Mouse (Mus musculus) midbrain, postnatal 0 days (tissue): Measurements from ENCODE around the gene Rere. TPM values are rescaled to one million over a fixed set of nuclear protein-coding genes. Genes with fewer than 3 reads are reported as not detected.
"Not testable (repeated sequence)": the region's sequence is repeated elsewhere in the genome, so short reads cannot be mapped to it uniquely, and the experiment has no call there.

ENCODE experiments used
- ATAC-seq: fragments of 200-750 bp; cut with Nextera tagmentation; 2 replicates; pipeline ENCODE4 v1.8.0; 2017; ENCODE audit warnings: moderate number of reproducible peaks, mild to moderate bottlenecking, moderate TSS enrichment, moderate library complexity; ENCODE audit not compliant: low FRiP score
- DNase-seq: peaks from one replicate; pipeline ENCODE4 v3.0.0-alpha.2; 2015; ENCODE audit warnings: low spot score
- H3K27ac ChIP-seq: fragments of 300-500 bp; sonication (generic); 2 replicates; pipeline ENCODE4 v1.5.1; 2014; ENCODE audit warnings: low read depth, mild to moderate bottlenecking, low read length, mixed read lengths
- H3K27me3 ChIP-seq: fragments of 300-500 bp; sonication (generic); 2 replicates; pipeline ENCODE4 v1.6.1; 2014; ENCODE audit warnings: low read length, control low read depth, mixed read lengths; ENCODE audit not compliant: insufficient read depth
- H3K36me3 ChIP-seq: fragments of 300-500 bp; sonication (generic); 2 replicates; pipeline ENCODE4 v1.6.1; 2014; ENCODE audit warnings: low read length, control low read depth, mixed read lengths; ENCODE audit not compliant: insufficient read depth
- H3K4me1 ChIP-seq: fragments of 300-500 bp; sonication (generic); 2 replicates; pipeline ENCODE4 v1.6.1; 2014; ENCODE audit warnings: mild to moderate bottlenecking, control low read depth, antibody characterized with exemption, low read length, mixed read lengths; ENCODE audit not compliant: insufficient read depth
- H3K4me2 ChIP-seq: fragments of 300-500 bp; sonication (generic); 2 replicates; pipeline ENCODE4 v1.6.1; 2014; ENCODE audit warnings: low read depth, mild to moderate bottlenecking, low read length, mixed read lengths; ENCODE audit not compliant: poor library complexity, severe bottlenecking
- H3K4me3 ChIP-seq: fragments of 300-500 bp; sonication (generic); 2 replicates; pipeline ENCODE4 v1.5.1; 2014; ENCODE audit warnings: low read depth, mild to moderate bottlenecking, low read length, moderate library complexity
- H3K9ac ChIP-seq: fragments of 300-500 bp; sonication (generic); replicated peaks from 2 replicates; pipeline ENCODE4 v1.6.1; 2014; ENCODE audit warnings: mild to moderate bottlenecking, low read length, moderate library complexity, mixed read lengths; ENCODE audit not compliant: poor library complexity, severe bottlenecking
- H3K9me3 ChIP-seq: fragments of 300-500 bp; sonication (generic); 2 replicates; pipeline ENCODE4 v1.6.1; 2016; ENCODE audit warnings: low read length, control low read depth
- CTCF ChIP-seq: IDR thresholded peaks from 2 replicates; pipeline ENCODE4 v1.5.1; 2016; ENCODE audit warnings: antibody characterized with exemption, mild to moderate bottlenecking
- WGBS: fragments of 180-500 bp; shearing (Covaris S2); extraction: QIAGEN DNeasy Blood & Tissue Kit; methylation state at CpG from one replicate; pipeline ENCODE4 v1.1.7; 2014; 5-methylcytosine and 5-hydroxymethylcytosine counted together
- polyA plus RNA-seq: library from polyadenylated mRNA; unstranded; fragments of >200 nt; fragmentation: Nextera tagmentation; extraction: Ambion mirVana; gene quantifications from 2 replicates; pipeline ENCODE4 v1.2.1, GENCODE M21; 2015
- total RNA-seq: library from RNA; depleted of rRNA; stranded (reverse); fragments of >200 nt; gene quantifications from 2 replicates; pipeline ENCODE4 v1.2.3, GENCODE M21; 2014

Gene Rere
- total and polyA plus RNA-seq, 2 experiments from 2014 or later: 22.7 to 36.8 TPM

GRCm38 (mm10) chr4:150594298-150594829, 312.9 kb downstream of the Rere start:
- H3K36me3 ChIP-seq: no peaks in the 10 kb centered on the region
- H3K27ac ChIP-seq: no peak overlapping the region
- WGBS: 89% methylated on average over 4 of the region's 4 CpGs
- no peak for ATAC-seq
- H3K4me2 ChIP-seq: no peak overlapping the region
- TF ChIP-seq CTCF: no peak
- no peak overlapping the region for H3K4me3 ChIP-seq
- DNase-seq: no peak
- peaks cover 3% of the 10 kb centered on the region; the same call in 1 of the 2 replicates for H3K4me1 ChIP-seq
- no peaks in the 10 kb centered on the region for H3K27me3 ChIP-seq
- H3K9ac ChIP-seq: no peak overlapping the region
- H3K9me3 ChIP-seq: no peaks in the 10 kb centered on the region

- no peaks in the 10 kb centered on the region for H3K9me3 ChIP-seq
- WGBS: 75% methylated on average over 3 of the region's 3 CpGs
- no peak overlapping the region for H3K4me2 ChIP-seq
- H3K27ac ChIP-seq: no peak overlapping the region
- H3K4me3 ChIP-seq: no peak overlapping the region
- no peaks in the 10 kb centered on the region for H3K36me3 ChIP-seq
- peaks cover 3% of the 10 kb centered on the region; the same call in 1 of the 2 replicates for H3K4me1 ChIP-seq
- DNase-seq: no peak
- TF ChIP-seq CTCF: no peak
- no peaks in the 10 kb centered on the region for H3K27me3 ChIP-seq
- H3K9ac ChIP-seq: no peak overlapping the region
- ATAC-seq: no peak
Measured at GRCm38 (mm10) chr4:150595071-150595470, 313.6 kb downstream of the Rere start.

GRCm38 (mm10) chr4:150595991-150596390, 314.5 kb downstream of the Rere start:
- Histone ChIP-seq H3K27ac (no peak overlapping the region), H3K4me1 (peaks cover 3% of the 10 kb centered on the region; the same call in 1 of the 2 replicates), H3K9me3 (no peaks in the 10 kb centered on the region), H3K4me2 (no peak overlapping the region), H3K36me3 (no peaks in the 10 kb centered on the region), H3K4me3 (no peak overlapping the region), H3K27me3 (no peaks in the 10 kb centered on the region), H3K9ac (no peak overlapping the region)
- DNase-seq (no peak), ATAC-seq (no peak)
- TF ChIP-seq CTCF: no peak
- 86% methylated on average over 5 of the region's 5 CpGs for WGBS

- Histone ChIP-seq H3K4me2 (no peak overlapping the region), H3K4me3 (no peak overlapping the region), H3K27ac (no peak overlapping the region), H3K4me1 (peaks cover 3% of the 10 kb centered on the region; the same call in 1 of the 2 replicates), H3K36me3 (no peaks in the 10 kb centered on the region), H3K9me3 (no peaks in the 10 kb centered on the region), H3K9ac (no peak overlapping the region), H3K27me3 (no peaks in the 10 kb centered on the region)
- TF ChIP-seq CTCF: no peak
- WGBS: 76% methylated on average over 1 of the region's 1 CpGs
- ATAC-seq (no peak), DNase-seq (peak; percentile 83)
Measured at GRCm38 (mm10) chr4:150598686-150599085, 317.2 kb downstream of the Rere start.

DNA sequence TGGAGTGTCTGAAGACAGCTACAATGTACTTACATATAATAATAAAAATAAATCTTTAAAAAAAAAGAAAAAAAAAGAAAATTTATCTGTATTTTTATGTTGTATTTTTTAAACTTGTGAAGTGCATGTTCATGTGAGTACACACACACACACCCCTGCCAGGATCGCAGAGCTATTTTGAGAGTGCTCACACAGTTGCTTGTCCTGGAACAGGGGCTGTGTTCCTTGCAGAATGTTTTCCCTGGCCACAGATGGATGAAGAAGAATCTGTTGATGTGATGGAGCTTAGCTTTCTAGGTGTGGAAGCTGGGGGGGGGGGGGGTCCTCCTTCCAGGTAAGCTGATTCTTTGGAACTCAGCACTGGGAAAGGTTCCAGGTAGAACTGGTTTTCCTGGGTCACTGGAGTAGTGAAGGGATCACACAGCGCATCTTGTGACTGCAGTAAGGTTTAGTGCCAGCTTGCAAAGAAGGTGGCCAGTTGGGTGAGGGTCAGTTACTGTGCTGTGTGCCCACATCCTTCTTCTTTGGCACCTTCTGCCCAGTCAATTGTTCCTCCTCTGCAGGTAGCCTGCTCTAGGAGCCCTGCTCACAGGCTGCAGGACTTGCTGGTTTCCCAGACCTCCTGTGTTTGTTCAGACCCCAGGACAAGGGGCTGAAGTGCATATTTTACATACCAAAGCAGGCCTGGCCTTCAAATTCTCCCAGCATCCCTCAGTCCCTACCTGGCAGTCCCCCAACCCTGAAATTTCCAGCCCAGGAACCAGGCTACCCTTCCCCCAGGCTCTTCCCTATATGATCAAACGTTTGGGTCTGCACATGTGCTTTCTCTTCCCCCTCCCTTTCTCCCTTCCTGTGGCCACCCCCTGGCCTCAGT, 317.9 kb downstream of the Rere start:
- Histone ChIP-seq H3K27ac (peak overlapping the region; percentile 38; the same call in 1 of the 2 replicates), H3K4me2 (no peak overlapping the region), H3K9ac (no peak overlapping the region), H3K9me3 (no peaks in the 10 kb centered on the region), H3K27me3 (no peaks in the 10 kb centered on the region), H3K4me1 (peaks cover 3% of the 10 kb centered on the region; the same call in 1 of the 2 replicates), H3K36me3 (no peaks in the 10 kb centered on the region), H3K4me3 (no peak overlapping the region)
- DNase-seq (no peak), ATAC-seq (no peak)
- TF ChIP-seq CTCF: no peak
- WGBS: 71% methylated on average over 3 of the region's 3 CpGs

DNA sequence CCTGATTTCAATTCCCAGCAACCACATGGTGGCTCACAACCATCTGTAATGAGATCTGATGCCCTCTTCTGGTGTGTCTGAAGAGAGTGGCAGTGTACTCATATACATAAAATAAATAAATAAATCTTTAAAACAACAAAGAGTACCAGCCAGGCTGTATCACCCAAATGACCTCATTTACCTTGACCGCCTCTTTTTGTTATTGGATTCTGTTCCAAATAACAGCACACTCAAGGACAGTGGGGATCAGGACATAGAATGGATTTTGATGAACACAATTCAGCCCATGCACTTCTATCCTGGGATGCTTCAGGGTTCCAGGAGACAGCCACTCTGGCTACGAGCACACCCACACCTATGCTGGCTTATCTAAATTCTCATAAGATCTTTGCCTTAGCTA, 319.1 kb downstream of the Rere start:
- not testable (repeated sequence) for H3K36me3 ChIP-seq, H3K4me2 ChIP-seq, DNase-seq, H3K27ac ChIP-seq, H3K4me3 ChIP-seq, H3K9ac ChIP-seq, ATAC-seq, H3K27me3 ChIP-seq, H3K9me3 ChIP-seq, H3K4me1 ChIP-seq
- 89% methylated on average over 2 of the region's 2 CpGs for WGBS
